Mouse (Mus musculus): ENCODE measurements around the gene Larp7. TPM values are rescaled to one million over a fixed set of nuclear protein-coding genes. Genes with fewer than 3 reads are reported as not detected.

The Larp7 gene
- polyA plus RNA-seq, 1 experiment from 2014 or later, result 41.4 TPM

- 79% methylated on average over 6 of the region's 6 CpGs for WGBS (ENCODE audit: insufficient replicate concordance)
- H3K4me1 ChIP-seq, result no peaks in the 10 kb centered on the region
These were observed 14.0 kb downstream of the Larp7 start for GRCm38 (mm10) chr3:127539193-127539592.

GRCm38 (mm10) chr3:127530293-127530692 lies 22.9 kb downstream of the Larp7 start:
- H3K36me3 ChIP-seq, result no peaks in the 10 kb centered on the region
- WGBS (ENCODE audit: insufficient replicate concordance), result 30% methylated on average over 4 of the region's 4 CpGs
- no peak overlapping the region for H3K9ac ChIP-seq
- H3K27ac ChIP-seq, result no peak overlapping the region
- H3K9me3 ChIP-seq (replicated peaks), result no peaks in the 10 kb centered on the region
- ATAC-seq, result no peak
- H3K4me2 ChIP-seq, result no peak overlapping the region
- H3K4me3 ChIP-seq, result no peak overlapping the region
- no peaks in the 10 kb centered on the region for H3K4me1 ChIP-seq
- H3K27me3 ChIP-seq (replicated peaks), result no peaks in the 10 kb centered on the region

More at GRCm38 (mm10) chr3:127539193-127539592, 14.0 kb downstream of the Larp7 start:
- peaks cover 68% of the 10 kb centered on the region for H3K36me3 ChIP-seq
- H3K27ac ChIP-seq, result no peak overlapping the region
- H3K9ac ChIP-seq, result no peak overlapping the region
- no peak overlapping the region for H3K4me3 ChIP-seq
- H3K9me3 ChIP-seq (replicated peaks), result no peaks in the 10 kb centered on the region
- no peak overlapping the region for H3K4me2 ChIP-seq
- no peaks in the 10 kb centered on the region for H3K27me3 ChIP-seq (replicated peaks)
- no peak for ATAC-seq

GRCm38 (mm10) chr3:127529824-127530223 lies 23.3 kb downstream of the Larp7 start:
- no peak for ATAC-seq
- Histone ChIP-seq H3K4me2 (no peak overlapping the region), H3K4me3 (no peak overlapping the region), H3K9me3 (replicated peaks) (no peaks in the 10 kb centered on the region), H3K27me3 (replicated peaks) (no peaks in the 10 kb centered on the region), H3K27ac (no peak overlapping the region), H3K36me3 (no peaks in the 10 kb centered on the region), H3K9ac (no peak overlapping the region), H3K4me1 (no peaks in the 10 kb centered on the region)
- WGBS (ENCODE audit: insufficient replicate concordance), result 70% methylated on average over 4 of the region's 4 CpGs

- H3K4me2 ChIP-seq, result no peak overlapping the region
- no peaks in the 10 kb centered on the region for H3K9me3 ChIP-seq (replicated peaks)
- no peak for ATAC-seq
- H3K27ac ChIP-seq, result no peak overlapping the region
- H3K36me3 ChIP-seq, result no peaks in the 10 kb centered on the region
- H3K4me1 ChIP-seq, result no peaks in the 10 kb centered on the region
- no peak overlapping the region for H3K9ac ChIP-seq
- H3K4me3 ChIP-seq, result no peak overlapping the region
- no peaks in the 10 kb centered on the region for H3K27me3 ChIP-seq (replicated peaks)
- 81% methylated on average over 3 of the region's 3 CpGs for WGBS (ENCODE audit: insufficient replicate concordance)
These were observed 23.9 kb downstream of the Larp7 start for GRCm38 (mm10) chr3:127529210-127529609.

GRCm38 (mm10) chr3:127527465-127528034 lies 25.6 kb downstream of the Larp7 start:
- 51% methylated on average over 5 of the region's 5 CpGs for WGBS (ENCODE audit: insufficient replicate concordance)
- H3K4me1 ChIP-seq, result no peaks in the 10 kb centered on the region
- no peak overlapping the region for H3K4me3 ChIP-seq
- H3K36me3 ChIP-seq, result no peaks in the 10 kb centered on the region
- no peak overlapping the region for H3K27ac ChIP-seq
- H3K9me3 ChIP-seq (replicated peaks), result no peaks in the 10 kb centered on the region
- H3K9ac ChIP-seq, result no peak overlapping the region
- no peak for ATAC-seq
- no peak overlapping the region for H3K4me2 ChIP-seq
- H3K27me3 ChIP-seq (replicated peaks), result no peaks in the 10 kb centered on the region

- no peaks in the 10 kb centered on the region for H3K36me3 ChIP-seq
- H3K4me3 ChIP-seq, result no peak overlapping the region
- H3K4me2 ChIP-seq, result no peak overlapping the region
- H3K27me3 ChIP-seq (replicated peaks), result no peaks in the 10 kb centered on the region
- H3K27ac ChIP-seq, result no peak overlapping the region
- no peak overlapping the region for H3K9ac ChIP-seq
- no peak for ATAC-seq
- H3K4me1 ChIP-seq, result no peaks in the 10 kb centered on the region
- no peaks in the 10 kb centered on the region for H3K9me3 ChIP-seq (replicated peaks)
- 59% methylated on average over 8 of the region's 8 CpGs for WGBS (ENCODE audit: insufficient replicate concordance)
These were observed 27.8 kb downstream of the Larp7 start for GRCm38 (mm10) chr3:127525188-127525819.

- no peak overlapping the region for H3K4me2 ChIP-seq
- H3K27ac ChIP-seq, result no peak overlapping the region
- H3K9me3 ChIP-seq (replicated peaks), result no peaks in the 10 kb centered on the region
- no peak overlapping the region for H3K9ac ChIP-seq
- 62% methylated on average over 10 of the region's 10 CpGs for WGBS (ENCODE audit: insufficient replicate concordance)
- ATAC-seq, result no peak
- H3K27me3 ChIP-seq (replicated peaks), result no peaks in the 10 kb centered on the region
- no peaks in the 10 kb centered on the region for H3K36me3 ChIP-seq
- H3K4me3 ChIP-seq, result no peak overlapping the region
- H3K4me1 ChIP-seq, result no peaks in the 10 kb centered on the region
These were observed 32.0 kb downstream of the Larp7 start for GRCm38 (mm10) chr3:127521156-127521555.

- no peak for ATAC-seq
- Histone ChIP-seq H3K9ac (no peak overlapping the region), H3K4me1 (no peaks in the 10 kb centered on the region), H3K27me3 (replicated peaks) (no peaks in the 10 kb centered on the region), H3K27ac (no peak overlapping the region), H3K36me3 (no peaks in the 10 kb centered on the region), H3K9me3 (replicated peaks) (no peaks in the 10 kb centered on the region), H3K4me2 (no peak overlapping the region), H3K4me3 (no peak overlapping the region)
- WGBS (ENCODE audit: insufficient replicate concordance), result 61% methylated on average over 6 of the region's 6 CpGs
These were observed 32.8 kb downstream of the Larp7 start for GRCm38 (mm10) chr3:127520300-127520699.

- Histone ChIP-seq H3K4me3 (no peak overlapping the region), H3K4me2 (no peak overlapping the region), H3K36me3 (no peaks in the 10 kb centered on the region), H3K4me1 (no peaks in the 10 kb centered on the region), H3K9ac (no peak overlapping the region), H3K9me3 (replicated peaks) (no peaks in the 10 kb centered on the region), H3K27me3 (replicated peaks) (no peaks in the 10 kb centered on the region), H3K27ac (no peak overlapping the region)
- ATAC-seq, result no peak
- 89% methylated on average over 1 of the region's 1 CpGs for WGBS (ENCODE audit: insufficient replicate concordance)
These were observed 37.9 kb downstream of the Larp7 start for GRCm38 (mm10) chr3:127515251-127515650.

GRCm38 (mm10) chr3:127513699-127514098 lies 39.5 kb downstream of the Larp7 start:
- Histone ChIP-seq H3K4me3 (no peak overlapping the region), H3K27me3 (replicated peaks) (no peaks in the 10 kb centered on the region), H3K9ac (no peak overlapping the region), H3K27ac (no peak overlapping the region), H3K4me1 (no peaks in the 10 kb centered on the region), H3K4me2 (no peak overlapping the region), H3K9me3 (replicated peaks) (no peaks in the 10 kb centered on the region), H3K36me3 (no peaks in the 10 kb centered on the region)
- 66% methylated on average over 2 of the region's 2 CpGs for WGBS (ENCODE audit: insufficient replicate concordance)
- ATAC-seq, result no peak

GRCm38 (mm10) chr3:127512794-127513335 lies 40.3 kb downstream of the Larp7 start:
- H3K36me3 ChIP-seq, result no peaks in the 10 kb centered on the region
- H3K9me3 ChIP-seq (replicated peaks), result no peaks in the 10 kb centered on the region
- 60% methylated on average over 15 of the region's 15 CpGs for WGBS (ENCODE audit: insufficient replicate concordance)
- H3K27ac ChIP-seq, result no peak overlapping the region
- H3K4me2 ChIP-seq, result no peak overlapping the region
- H3K27me3 ChIP-seq (replicated peaks), result no peaks in the 10 kb centered on the region
- H3K4me3 ChIP-seq, result no peak overlapping the region
- H3K4me1 ChIP-seq, result peaks cover 7% of the 10 kb centered on the region; the same call in 1 of the 2 replicates
- H3K9ac ChIP-seq, result no peak overlapping the region
- ATAC-seq, result no peak

GRCm38 (mm10) chr3:127511786-127512746 lies 41.1 kb downstream of the Larp7 start:
- Histone ChIP-seq H3K4me1 (peaks cover 8% of the 10 kb centered on the region; the same call in 1 of the 2 replicates), H3K9me3 (replicated peaks) (no peaks in the 10 kb centered on the region), H3K27ac (no peak overlapping the region), H3K27me3 (replicated peaks) (no peaks in the 10 kb centered on the region), H3K9ac (no peak overlapping the region), H3K4me2 (no peak overlapping the region), H3K36me3 (no peaks in the 10 kb centered on the region), H3K4me3 (no peak overlapping the region)
- 69% methylated on average over 12 of the region's 12 CpGs for WGBS (ENCODE audit: insufficient replicate concordance)
- ATAC-seq, result no peak

Data from liver, embryonic 12.5 days (tissue).